Mouse (Mus musculus): ENCODE results near the gene Gm10273. TPM values are rescaled to one million over a fixed set of nuclear protein-coding genes. Genes with fewer than 3 reads are reported as not detected.

Gene Gm10273
- polyA plus RNA-seq, 1 experiment from 2014 or later, result 14.5 TPM

DNA sequence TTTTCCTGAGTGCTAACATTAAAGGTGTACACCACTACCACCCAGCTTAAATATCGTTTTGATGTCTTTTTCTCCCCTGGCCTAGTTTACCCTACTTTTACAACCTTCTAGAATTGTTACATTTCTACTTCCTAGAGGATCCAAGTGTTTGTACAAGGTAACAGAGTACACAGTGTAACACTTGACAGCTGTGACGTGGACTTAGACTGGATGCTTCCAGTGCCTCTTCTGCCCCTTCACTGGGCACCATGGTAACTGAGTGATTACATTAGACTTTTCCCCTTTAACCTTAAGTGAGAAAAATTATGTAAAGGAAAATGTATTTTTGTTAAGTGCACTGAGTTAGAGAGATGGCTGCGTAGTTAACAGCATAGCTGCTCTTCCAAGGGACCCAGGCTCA is 30.9 kb upstream of the Gm10273 start:
- Histone ChIP-seq H3K27me3 (ENCODE audit: control insufficient read depth, insufficient read depth, low read length) (no peaks in the 10 kb centered on the region), H3K4me2 (ENCODE audit: low read depth, low read length) (no peak overlapping the region), H3K4me3 (ENCODE audit: low read depth, low read length) (no peak overlapping the region), H3K9me3 (ENCODE audit: control insufficient read depth, low read length) (no peaks in the 10 kb centered on the region), H3K27ac (ENCODE audit: low read depth, low read length) (no peak overlapping the region), H3K9ac (replicated peaks; ENCODE audit: low read depth, low read length) (no peak overlapping the region), H3K4me1 (ENCODE audit: control insufficient read depth, insufficient read depth, low read length) (no peaks in the 10 kb centered on the region), H3K36me3 (ENCODE audit: control insufficient read depth, insufficient read depth, low read length) (peaks cover 51% of the 10 kb centered on the region; the same call in 1 of the 2 replicates)
- WGBS, result 94% methylated on average over 3 of the region's 3 CpGs
- no peak for ATAC-seq (ENCODE audit: low read depth)

- H3K27me3 ChIP-seq (ENCODE audit: control insufficient read depth, insufficient read depth, low read length), result no peaks in the 10 kb centered on the region
- no peak overlapping the region for H3K9ac ChIP-seq (replicated peaks; ENCODE audit: low read depth, low read length)
- H3K27ac ChIP-seq (ENCODE audit: low read depth, low read length), result no peak overlapping the region
- H3K4me2 ChIP-seq (ENCODE audit: low read depth, low read length), result no peak overlapping the region
- H3K4me1 ChIP-seq (ENCODE audit: control insufficient read depth, insufficient read depth, low read length), result no peaks in the 10 kb centered on the region
- 73% methylated on average over 5 of the region's 5 CpGs for WGBS
- H3K9me3 ChIP-seq (ENCODE audit: control insufficient read depth, low read length), result no peaks in the 10 kb centered on the region
- no peak for ATAC-seq (ENCODE audit: low read depth)
- H3K4me3 ChIP-seq (ENCODE audit: low read depth, low read length), result no peak overlapping the region
- H3K36me3 ChIP-seq (ENCODE audit: control insufficient read depth, insufficient read depth, low read length), result peaks cover 61% of the 10 kb centered on the region; the same call in 1 of the 2 replicates
These were observed 29.4 kb upstream of the Gm10273 start for GRCm38 (mm10) chr10:59365804-59366589.

DNA sequence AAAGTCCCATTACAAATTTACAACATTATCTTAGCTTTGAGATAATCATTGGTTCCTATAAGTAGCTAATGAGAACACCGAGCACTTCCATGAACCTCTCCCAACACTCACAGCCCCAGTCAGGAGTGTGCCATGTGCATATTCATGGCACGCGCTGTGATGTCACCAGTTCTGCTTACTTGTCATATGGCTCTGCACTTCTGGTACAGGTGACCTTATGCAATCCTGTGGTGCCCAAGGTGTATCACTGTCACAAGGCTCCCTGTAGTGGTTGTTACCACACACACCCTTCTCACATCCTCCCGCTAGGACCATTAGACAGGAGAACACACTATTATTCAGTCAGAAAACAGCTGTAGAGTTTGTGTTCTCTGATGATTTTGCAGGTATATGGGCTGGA is 28.7 kb upstream of the Gm10273 start:
- Histone ChIP-seq H3K36me3 (ENCODE audit: control insufficient read depth, insufficient read depth, low read length) (peaks cover 69% of the 10 kb centered on the region; the same call in 1 of the 2 replicates), H3K9me3 (ENCODE audit: control insufficient read depth, low read length) (no peaks in the 10 kb centered on the region), H3K4me2 (ENCODE audit: low read depth, low read length) (no peak overlapping the region), H3K27ac (ENCODE audit: low read depth, low read length) (no peak overlapping the region), H3K4me3 (ENCODE audit: low read depth, low read length) (no peak overlapping the region), H3K27me3 (ENCODE audit: control insufficient read depth, insufficient read depth, low read length) (no peaks in the 10 kb centered on the region), H3K9ac (replicated peaks; ENCODE audit: low read depth, low read length) (no peak overlapping the region), H3K4me1 (ENCODE audit: control insufficient read depth, insufficient read depth, low read length) (no peaks in the 10 kb centered on the region)
- no peak for ATAC-seq (ENCODE audit: low read depth)
- 93% methylated on average over 4 of the region's 4 CpGs for WGBS

GRCm38 (mm10) chr10:59367206-59367605 is 28.2 kb upstream of the Gm10273 start:
- no peak for ATAC-seq (ENCODE audit: low read depth)
- peaks cover 68% of the 10 kb centered on the region; the same call in 1 of the 2 replicates for H3K36me3 ChIP-seq (ENCODE audit: control insufficient read depth, insufficient read depth, low read length)
- no peak overlapping the region for H3K4me2 ChIP-seq (ENCODE audit: low read depth, low read length)
- H3K27ac ChIP-seq (ENCODE audit: low read depth, low read length), result no peak overlapping the region
- H3K9me3 ChIP-seq (ENCODE audit: control insufficient read depth, low read length), result no peaks in the 10 kb centered on the region
- H3K27me3 ChIP-seq (ENCODE audit: control insufficient read depth, insufficient read depth, low read length), result no peaks in the 10 kb centered on the region
- H3K9ac ChIP-seq (replicated peaks; ENCODE audit: low read depth, low read length), result no peak overlapping the region
- no peak overlapping the region for H3K4me3 ChIP-seq (ENCODE audit: low read depth, low read length)
- WGBS, result 95% methylated on average over 4 of the region's 4 CpGs
- H3K4me1 ChIP-seq (ENCODE audit: control insufficient read depth, insufficient read depth, low read length), result no peaks in the 10 kb centered on the region

- peaks cover 57% of the 10 kb centered on the region; the same call in 1 of the 2 replicates for H3K36me3 ChIP-seq (ENCODE audit: control insufficient read depth, insufficient read depth, low read length)
- H3K4me3 ChIP-seq (ENCODE audit: low read depth, low read length), result no peak overlapping the region
- no peak overlapping the region for H3K9ac ChIP-seq (replicated peaks; ENCODE audit: low read depth, low read length)
- H3K27me3 ChIP-seq (ENCODE audit: control insufficient read depth, insufficient read depth, low read length), result no peaks in the 10 kb centered on the region
- WGBS, result 90% methylated on average over 8 of the region's 8 CpGs
- no peaks in the 10 kb centered on the region for H3K9me3 ChIP-seq (ENCODE audit: control insufficient read depth, low read length)
- no peaks in the 10 kb centered on the region for H3K4me1 ChIP-seq (ENCODE audit: control insufficient read depth, insufficient read depth, low read length)
- no peak overlapping the region for H3K27ac ChIP-seq (ENCODE audit: low read depth, low read length)
- no peak for ATAC-seq (ENCODE audit: low read depth)
- no peak overlapping the region for H3K4me2 ChIP-seq (ENCODE audit: low read depth, low read length)
These were observed 26.7 kb upstream of the Gm10273 start for GRCm38 (mm10) chr10:59368729-59369128.

DNA sequence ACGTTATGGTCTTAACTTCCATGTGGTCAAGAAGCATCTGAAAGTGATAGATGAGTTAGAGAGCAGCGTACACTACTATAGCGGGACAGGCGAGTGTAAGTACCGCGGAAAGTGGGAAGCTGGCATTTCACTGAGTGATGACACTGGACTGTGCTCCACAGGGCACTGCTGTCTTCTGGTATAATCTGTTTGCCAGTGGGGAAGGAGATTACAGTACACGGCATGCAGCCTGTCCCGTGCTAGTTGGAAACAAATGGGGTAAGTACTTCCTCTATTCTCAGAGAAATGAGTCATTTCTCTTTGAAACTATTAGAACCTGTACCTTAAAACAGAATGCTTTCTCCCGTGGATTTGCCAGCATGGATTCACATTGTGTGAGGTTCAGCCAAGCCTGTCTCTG is 26.0 kb upstream of the Gm10273 start:
- Histone ChIP-seq H3K27ac (ENCODE audit: low read depth, low read length) (no peak overlapping the region), H3K9ac (replicated peaks; ENCODE audit: low read depth, low read length) (no peak overlapping the region), H3K9me3 (ENCODE audit: control insufficient read depth, low read length) (no peaks in the 10 kb centered on the region), H3K4me1 (ENCODE audit: control insufficient read depth, insufficient read depth, low read length) (no peaks in the 10 kb centered on the region), H3K27me3 (ENCODE audit: control insufficient read depth, insufficient read depth, low read length) (no peaks in the 10 kb centered on the region), H3K36me3 (ENCODE audit: control insufficient read depth, insufficient read depth, low read length) (peaks cover 53% of the 10 kb centered on the region; the same call in 1 of the 2 replicates), H3K4me2 (ENCODE audit: low read depth, low read length) (no peak overlapping the region), H3K4me3 (ENCODE audit: low read depth, low read length) (no peak overlapping the region)
- 95% methylated on average over 9 of the region's 9 CpGs for WGBS
- no peak for ATAC-seq (ENCODE audit: low read depth)

- H3K27me3 ChIP-seq (ENCODE audit: control insufficient read depth, insufficient read depth, low read length), result no peaks in the 10 kb centered on the region
- no peak overlapping the region for H3K4me3 ChIP-seq (ENCODE audit: low read depth, low read length)
- H3K36me3 ChIP-seq (ENCODE audit: control insufficient read depth, insufficient read depth, low read length), result no peaks in the 10 kb centered on the region
- H3K27ac ChIP-seq (ENCODE audit: low read depth, low read length), result no peak overlapping the region
- H3K4me1 ChIP-seq (ENCODE audit: control insufficient read depth, insufficient read depth, low read length), result no peaks in the 10 kb centered on the region
- H3K4me2 ChIP-seq (ENCODE audit: low read depth, low read length), result no peak overlapping the region
- WGBS, result 95% methylated on average over 10 of the region's 10 CpGs
- no peaks in the 10 kb centered on the region for H3K9me3 ChIP-seq (ENCODE audit: control insufficient read depth, low read length)
- ATAC-seq (ENCODE audit: low read depth), result no peak
- H3K9ac ChIP-seq (replicated peaks; ENCODE audit: low read depth, low read length), result no peak overlapping the region
These were observed 17.5 kb upstream of the Gm10273 start for GRCm38 (mm10) chr10:59377906-59378305.

GRCm38 (mm10) chr10:59378728-59379127 is 16.7 kb upstream of the Gm10273 start:
- Histone ChIP-seq H3K4me3 (ENCODE audit: low read depth, low read length) (no peak overlapping the region), H3K9ac (replicated peaks; ENCODE audit: low read depth, low read length) (no peak overlapping the region), H3K9me3 (ENCODE audit: control insufficient read depth, low read length) (no peaks in the 10 kb centered on the region), H3K4me1 (ENCODE audit: control insufficient read depth, insufficient read depth, low read length) (no peaks in the 10 kb centered on the region), H3K36me3 (ENCODE audit: control insufficient read depth, insufficient read depth, low read length) (no peaks in the 10 kb centered on the region), H3K27me3 (ENCODE audit: control insufficient read depth, insufficient read depth, low read length) (no peaks in the 10 kb centered on the region), H3K27ac (ENCODE audit: low read depth, low read length) (no peak overlapping the region), H3K4me2 (ENCODE audit: low read depth, low read length) (no peak overlapping the region)
- WGBS, result 92% methylated on average over 4 of the region's 4 CpGs
- no peak for ATAC-seq (ENCODE audit: low read depth)

GRCm38 (mm10) chr10:59379927-59380326 is 15.5 kb upstream of the Gm10273 start:
- Histone ChIP-seq H3K27ac (ENCODE audit: low read depth, low read length) (no peak overlapping the region), H3K4me3 (ENCODE audit: low read depth, low read length) (no peak overlapping the region), H3K9ac (replicated peaks; ENCODE audit: low read depth, low read length) (no peak overlapping the region), H3K27me3 (ENCODE audit: control insufficient read depth, insufficient read depth, low read length) (no peaks in the 10 kb centered on the region), H3K4me1 (ENCODE audit: control insufficient read depth, insufficient read depth, low read length) (no peaks in the 10 kb centered on the region), H3K36me3 (ENCODE audit: control insufficient read depth, insufficient read depth, low read length) (no peaks in the 10 kb centered on the region), H3K4me2 (ENCODE audit: low read depth, low read length) (no peak overlapping the region), H3K9me3 (ENCODE audit: control insufficient read depth, low read length) (no peaks in the 10 kb centered on the region)
- WGBS, result 62% methylated on average over 3 of the region's 3 CpGs
- ATAC-seq (ENCODE audit: low read depth), result no peak

Measured in neural tube, embryonic 14.5 days (tissue).